Mouse (Mus musculus) heart, embryonic 13.5 days (tissue): ENCODE measurements around the gene Crlf2. TPM values are rescaled to one million over a fixed set of nuclear protein-coding genes. Genes with fewer than 3 reads are reported as not detected.

Source experiments
- ATAC-seq: fragments of 200-750 bp; cut with Nextera tagmentation; 2 replicates; pipeline ENCODE4 v1.8.0; 2017; ENCODE audit warnings: moderate TSS enrichment; ENCODE audit not compliant: insufficient number of reproducible peaks, low FRiP score, low TSS enrichment; ENCODE audit errors: extremely low read depth
- H3K27ac ChIP-seq: fragments of 300-500 bp; sonication (generic); replicated peaks from 2 replicates; pipeline ENCODE4 v1.5.1; 2015; ENCODE audit warnings: moderate library complexity, mild to moderate bottlenecking, inconsistent platforms
- H3K27me3 ChIP-seq: fragments of 300-500 bp; sonication (generic); replicated peaks from 2 replicates; pipeline ENCODE4 v1.6.1; 2015; ENCODE audit warnings: mild to moderate bottlenecking, inconsistent platforms
- H3K36me3 ChIP-seq: fragments of 300-500 bp; sonication (generic); 2 replicates; pipeline ENCODE4 v1.6.1; 2015; ENCODE audit warnings: mild to moderate bottlenecking, inconsistent platforms
- H3K4me1 ChIP-seq: fragments of 300-500 bp; sonication (generic); 2 replicates; pipeline ENCODE4 v1.6.1; 2015; ENCODE audit warnings: inconsistent platforms
- H3K4me2 ChIP-seq: fragments of 300-500 bp; sonication (generic); 2 replicates; pipeline ENCODE4 v1.6.1; 2015; ENCODE audit warnings: inconsistent platforms, mild to moderate bottlenecking, moderate library complexity
- H3K4me3 ChIP-seq: fragments of 300-500 bp; sonication (generic); 2 replicates; pipeline ENCODE4 v1.5.1; 2015; ENCODE audit warnings: moderate library complexity, mild to moderate bottlenecking, inconsistent platforms
- H3K9ac ChIP-seq: fragments of 300-500 bp; sonication (generic); 2 replicates; pipeline ENCODE4 v1.6.1; 2015; ENCODE audit warnings: inconsistent platforms, mild to moderate bottlenecking, moderate library complexity
- H3K9me3 ChIP-seq: fragments of 300-500 bp; sonication (generic); 2 replicates; pipeline ENCODE4 v1.6.1; 2016; ENCODE audit warnings: inconsistent platforms
- WGBS: fragments of 180-500 bp; shearing (Covaris S2); methylation state at CpG from one replicate; pipeline ENCODE4 v1.1.7; 2015; ENCODE audit warnings: mixed read lengths; 5-methylcytosine and 5-hydroxymethylcytosine counted together
- polyA plus RNA-seq: library from polyadenylated mRNA; unstranded; fragments of >200 nt; fragmentation: Nextera tagmentation; extraction: Ambion mirVana; gene quantifications from 2 replicates; pipeline ENCODE4 v1.2.1, GENCODE M21; 2015

Crlf2 gene
- 9.1 and 9.6 TPM in 2 replicates for polyA plus RNA-seq

DNA sequence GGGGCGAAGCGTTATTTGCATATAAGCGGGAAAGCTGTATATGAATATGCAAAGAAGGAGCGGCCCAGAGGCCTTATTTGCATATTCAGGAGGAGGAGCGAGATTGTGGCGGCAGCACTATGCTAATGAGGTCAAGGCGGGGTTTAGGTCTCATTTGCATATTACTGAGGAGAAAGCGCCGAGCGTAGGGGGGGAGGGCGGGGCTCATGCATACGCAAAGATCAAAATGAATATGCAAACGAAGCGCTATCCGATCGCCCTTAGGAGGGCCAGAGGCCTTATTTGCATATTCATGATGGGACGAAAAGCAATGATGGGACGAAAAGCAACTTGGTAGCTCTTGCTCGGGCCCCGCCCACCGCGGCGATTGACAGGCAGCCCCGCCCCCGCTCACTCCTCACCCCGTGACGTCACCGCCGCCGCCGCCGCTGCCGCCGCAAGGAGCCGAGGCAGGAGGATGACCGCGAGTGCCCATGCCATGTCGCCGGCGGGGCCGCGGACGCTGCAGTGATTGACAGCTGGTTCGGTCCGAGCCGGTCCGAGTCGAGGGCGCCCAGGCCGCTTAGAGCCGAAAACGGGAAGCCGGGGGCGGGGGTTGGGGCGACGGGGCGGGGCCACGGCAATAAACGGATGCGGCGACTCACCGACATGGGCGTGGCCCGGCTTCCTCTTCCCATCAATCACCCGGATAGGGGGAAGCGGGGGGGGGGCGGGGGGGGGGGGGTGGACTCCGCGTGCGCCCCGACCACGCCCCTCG lies at the start of gene Crlf2:
TSS of gene Crlf2 (minus strand) at position 590 of the 757 bp plus-strand sequence.
- peak within 1 kb of the TSS; percentile 95 for H3K27ac ChIP-seq
- ATAC-seq: peak; percentile 39
- under 1% methylated on average over 47 of the region's 73 CpGs for WGBS
- no peaks in the 10 kb centered on the region for H3K4me1 ChIP-seq
- peaks cover 41% of the 10 kb centered on the region for H3K9me3 ChIP-seq
- H3K4me2 ChIP-seq: peak within 1 kb of the TSS; percentile 76
- H3K4me3 ChIP-seq: peak within 1 kb of the TSS; percentile 77
- no peaks in the 10 kb centered on the region for H3K27me3 ChIP-seq
- peaks cover 25% of the 10 kb centered on the region for H3K36me3 ChIP-seq
- H3K9ac ChIP-seq: peak within 1 kb of the TSS; percentile 78

GRCm38 (mm10) chr5:109602585-109602984 lies 43.8 kb upstream of the Crlf2 start:
- ATAC-seq: no peak
- H3K27ac ChIP-seq: no peak overlapping the region
- 33% methylated on average over 1 of the region's 1 CpGs for WGBS
- H3K9ac ChIP-seq: no peak overlapping the region
- H3K4me1 ChIP-seq: no peaks in the 10 kb centered on the region
- no peak overlapping the region for H3K4me3 ChIP-seq
- H3K36me3 ChIP-seq: no peaks in the 10 kb centered on the region
- H3K4me2 ChIP-seq: no peak overlapping the region
- H3K9me3 ChIP-seq: peaks cover 5% of the 10 kb centered on the region; the same call in 1 of the 2 replicates
- no peaks in the 10 kb centered on the region for H3K27me3 ChIP-seq

- H3K27me3 ChIP-seq: no peaks in the 10 kb centered on the region
- WGBS: 15% methylated on average over 3 of the region's 3 CpGs
Measured at GRCm38 (mm10) chr5:109601080-109601479, 42.3 kb upstream of the Crlf2 start.

GRCm38 (mm10) chr5:109598876-109599275 lies 40.1 kb upstream of the Crlf2 start:
- Histone ChIP-seq H3K27me3 (no peaks in the 10 kb centered on the region), H3K9ac (no peak overlapping the region), H3K4me1 (no peaks in the 10 kb centered on the region), H3K27ac (no peak overlapping the region), H3K4me3 (no peak overlapping the region), H3K36me3 (no peaks in the 10 kb centered on the region), H3K4me2 (no peak overlapping the region), H3K9me3 (peaks cover 17% of the 10 kb centered on the region; the same call in 1 of the 2 replicates)
- no peak for ATAC-seq

More at GRCm38 (mm10) chr5:109601080-109601479, 42.3 kb upstream of the Crlf2 start:
- peaks cover 14% of the 10 kb centered on the region; the same call in 1 of the 2 replicates for H3K9me3 ChIP-seq
- H3K9ac ChIP-seq: no peak overlapping the region
- ATAC-seq: no peak
- H3K4me1 ChIP-seq: no peaks in the 10 kb centered on the region
- no peak overlapping the region for H3K4me3 ChIP-seq
- no peaks in the 10 kb centered on the region for H3K36me3 ChIP-seq
- H3K4me2 ChIP-seq: no peak overlapping the region
- no peak overlapping the region for H3K27ac ChIP-seq

DNA sequence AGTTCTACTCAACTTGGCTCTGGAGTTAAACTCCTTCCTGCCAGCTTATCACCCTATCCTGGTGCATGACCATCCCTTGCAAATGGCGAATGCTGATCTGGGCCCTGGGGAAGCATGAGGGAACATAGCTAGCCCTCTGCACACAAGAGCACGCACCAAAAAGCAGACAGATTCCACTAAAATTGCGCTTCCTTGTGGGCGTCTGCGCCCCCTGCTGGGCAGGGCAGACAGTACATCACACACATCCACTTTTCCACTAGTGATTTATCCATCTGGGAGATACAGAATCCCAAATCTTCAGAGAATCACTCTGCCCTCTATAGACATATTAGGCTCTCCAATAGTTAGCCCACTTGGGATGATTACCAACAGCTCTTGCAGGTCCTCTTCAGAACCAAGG lies 37.9 kb upstream of the Crlf2 start:
- Histone ChIP-seq H3K36me3 (no peaks in the 10 kb centered on the region), H3K27me3 (no peaks in the 10 kb centered on the region), H3K9ac (no peak overlapping the region), H3K4me3 (no peak overlapping the region), H3K9me3 (peaks cover 24% of the 10 kb centered on the region; the same call in 1 of the 2 replicates), H3K4me2 (no peak overlapping the region), H3K27ac (no peak overlapping the region), H3K4me1 (no peaks in the 10 kb centered on the region)
- ATAC-seq: no peak
- WGBS: 27% methylated on average over 5 of the region's 5 CpGs

- Histone ChIP-seq H3K4me3 (no peak overlapping the region), H3K27ac (no peak overlapping the region), H3K4me2 (no peak overlapping the region), H3K27me3 (no peaks in the 10 kb centered on the region), H3K9me3 (0 out of 2 replicates have a peak, but pooled peaks cover 9% of the 10 kb centered on the region), H3K36me3 (no peaks in the 10 kb centered on the region), H3K4me1 (no peaks in the 10 kb centered on the region), H3K9ac (no peak overlapping the region)
- ATAC-seq: no peak
- whole genome bisulfite sequencing: 45% methylated on average over 2 of the region's 2 CpGs
Measured at GRCm38 (mm10) chr5:109562829-109563228, 4.0 kb upstream of the Crlf2 start.

DNA sequence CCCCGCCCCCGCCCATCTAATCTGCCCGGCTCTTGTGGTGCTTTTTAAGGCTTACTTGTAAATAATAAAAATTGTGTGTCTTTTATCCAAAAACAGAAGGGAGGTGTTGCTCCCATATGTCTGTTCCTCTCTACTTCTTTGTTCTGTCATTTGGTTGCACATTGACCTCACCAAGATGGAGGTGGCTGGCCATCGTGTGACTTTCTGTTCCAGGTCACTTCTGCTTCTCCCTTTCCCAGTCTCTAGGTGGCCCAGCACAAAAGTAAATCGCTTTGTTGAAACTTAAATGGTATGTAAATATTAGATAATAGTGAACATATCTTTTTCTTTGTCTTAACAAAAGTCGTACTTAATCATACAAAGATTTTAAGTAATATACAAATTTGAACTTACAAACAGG lies 398 bp upstream of the Crlf2 start:
- Histone ChIP-seq H3K4me1 (no peaks in the 10 kb centered on the region), H3K27ac (peak overlapping the region; percentile 95), H3K9me3 (peaks cover 36% of the 10 kb centered on the region), H3K4me2 (peak overlapping the region; percentile 76), H3K9ac (no peak overlapping the region), H3K36me3 (peaks cover 23% of the 10 kb centered on the region), H3K27me3 (no peaks in the 10 kb centered on the region), H3K4me3 (peak overlapping the region; percentile 77)
- 23% methylated on average over 6 of the region's 6 CpGs for WGBS
- no peak for ATAC-seq

- WGBS: under 1% methylated on average over 9 of the region's 9 CpGs
- no peaks in the 10 kb centered on the region for H3K4me1 ChIP-seq
- H3K36me3 ChIP-seq: peaks cover 30% of the 10 kb centered on the region
- no peaks in the 10 kb centered on the region for H3K27me3 ChIP-seq
- peaks cover 46% of the 10 kb centered on the region for H3K9me3 ChIP-seq
- H3K9ac ChIP-seq: peak overlapping the region; percentile 50
- H3K4me2 ChIP-seq: peak overlapping the region; percentile 76
- no peak for ATAC-seq
- H3K4me3 ChIP-seq: peak overlapping the region; percentile 77
- peak overlapping the region; percentile 95 for H3K27ac ChIP-seq
Measured at GRCm38 (mm10) chr5:109558123-109558403, 730 bp downstream of the Crlf2 start.

DNA sequence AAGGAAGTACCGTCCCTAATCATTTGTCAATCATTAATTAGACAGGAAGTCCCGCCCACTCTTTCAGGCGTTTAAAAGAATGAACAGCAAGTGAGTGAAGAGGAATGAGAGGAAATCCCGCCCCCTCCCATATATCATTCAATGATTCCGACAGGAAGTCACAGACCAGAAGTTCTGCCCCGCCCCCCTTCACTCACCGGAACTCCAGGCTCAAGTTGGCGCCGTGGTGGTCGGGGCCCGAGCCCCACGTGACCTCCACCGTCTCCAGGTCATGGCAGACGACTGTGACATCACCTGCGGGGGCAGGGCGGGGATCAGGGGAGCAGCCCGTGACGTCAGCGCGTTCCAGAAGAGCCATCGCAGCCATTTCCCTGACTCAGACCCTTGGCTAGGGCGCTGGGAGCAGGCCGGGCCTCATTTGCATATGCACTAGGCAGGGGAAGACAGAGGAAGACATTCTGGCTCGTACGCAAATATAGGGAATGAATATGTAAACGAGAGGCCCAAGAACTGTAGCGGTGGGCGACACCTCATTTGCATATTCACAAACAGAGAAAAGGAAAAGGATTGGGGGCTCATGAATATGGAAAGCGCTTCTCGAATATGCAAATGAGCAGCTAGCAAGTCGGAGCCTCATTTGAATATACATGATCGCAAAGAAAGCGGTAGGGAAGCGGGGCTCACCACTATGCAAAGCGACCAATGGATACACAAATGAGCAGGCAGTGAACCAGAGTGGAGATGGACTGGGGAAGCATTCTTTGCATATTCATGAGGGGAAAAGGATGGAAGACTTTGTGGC lies 1.3 kb downstream of the Crlf2 start:
- H3K4me3 ChIP-seq: peak overlapping the region; percentile 77
- peaks cover 52% of the 10 kb centered on the region for H3K9me3 ChIP-seq
- no peaks in the 10 kb centered on the region for H3K4me1 ChIP-seq
- peak; percentile 47 for ATAC-seq
- H3K4me2 ChIP-seq: peak overlapping the region; percentile 76
- H3K27ac ChIP-seq: peak overlapping the region; percentile 95
- peak overlapping the region; percentile 50 for H3K9ac ChIP-seq
- under 1% methylated on average over 35 of the region's 35 CpGs for WGBS
- H3K27me3 ChIP-seq: no peaks in the 10 kb centered on the region
- peaks cover 32% of the 10 kb centered on the region for H3K36me3 ChIP-seq

DNA sequence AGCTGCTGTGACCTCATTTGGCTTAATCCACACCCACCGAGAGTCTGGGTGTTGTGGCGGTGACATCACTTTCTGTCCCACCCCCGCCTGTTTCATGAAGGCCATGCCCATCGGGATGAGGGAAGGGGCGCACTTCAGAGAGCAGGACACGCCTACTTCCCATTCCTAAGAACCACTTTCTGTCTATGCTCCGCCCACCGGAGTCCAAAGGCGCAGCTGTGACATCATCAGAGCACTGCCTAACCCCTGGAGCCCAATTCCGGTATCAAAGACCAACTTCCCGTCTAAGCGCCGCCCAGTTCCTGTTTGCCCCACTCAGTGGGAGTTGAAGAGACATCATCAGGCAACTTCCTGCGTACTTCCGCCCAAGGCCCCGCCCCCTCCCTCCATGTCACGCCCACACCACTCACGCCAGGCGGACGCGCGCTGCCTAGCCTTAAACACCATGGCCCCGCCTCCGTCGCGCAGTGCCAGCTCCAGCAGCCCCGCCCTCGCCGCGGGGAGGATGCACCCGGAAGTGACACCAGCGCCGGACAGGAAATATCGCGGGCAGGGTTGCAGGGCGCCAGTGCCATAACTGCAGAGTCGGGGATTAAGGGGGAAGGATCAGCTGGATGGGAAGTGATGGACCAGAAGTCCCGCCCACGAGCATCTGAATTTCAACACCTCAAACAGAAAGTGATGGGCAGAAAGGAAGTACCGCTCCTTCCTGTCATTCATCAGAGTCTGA lies 2.0 kb downstream of the Crlf2 start:
- H3K27ac ChIP-seq: peak overlapping the region; percentile 95
- peaks cover 37% of the 10 kb centered on the region for H3K36me3 ChIP-seq
- H3K4me2 ChIP-seq: peak overlapping the region; percentile 76
- H3K4me1 ChIP-seq: no peaks in the 10 kb centered on the region
- H3K9ac ChIP-seq: no peak overlapping the region
- no peaks in the 10 kb centered on the region for H3K27me3 ChIP-seq
- 4% methylated on average over 40 of the region's 40 CpGs for WGBS
- peak overlapping the region; percentile 77 for H3K4me3 ChIP-seq
- ATAC-seq: peak; percentile 59
- peaks cover 59% of the 10 kb centered on the region for H3K9me3 ChIP-seq
